Mouse (Mus musculus): ENCODE results near the gene Gabarapl2. TPM values are rescaled to one million over a fixed set of nuclear protein-coding genes. Genes with fewer than 3 reads are reported as not detected.

The Gabarapl2 gene
- 131 TPM for polyA plus RNA-seq (2014; fragmentation: Illumina TruSeq; extraction: RNeasy Lipid Tissue Mini Kit (QIAGEN cat#74804); ENCODE audit: low read depth, low replicate concordance)

GRCm38 (mm10) chr8:111940171-111941100 lies at the start of gene Gabarapl2:
Gabarapl2 (plus strand) TSS chr8:111940703.

GRCm38 (mm10) chr8:111909621-111910450 lies 30.7 kb upstream of the Gabarapl2 start, which contains the start of gene Chst5:
Chst5 (minus strand) TSS chr8:111910447.

GRCm38 (mm10) chr8:111933348-111934076 lies 7.0 kb upstream of the Gabarapl2 start, which contains the start of gene Tmem231:
Tmem231 (minus strand) TSS chr8:111933881.

GRCm38 (mm10) chr8:111992013-111992702 lies 51.7 kb downstream of the Gabarapl2 start, which contains the start of gene Adat1:
Adat1 (minus strand) TSS chr8:111992302.

Other genes starting within 250 kb of the Gabarapl2 start
- not detected for gene Ctrb1, start 249.7 kb upstream of the Gabarapl2 start, polyA plus RNA-seq (2014; fragmentation: Illumina TruSeq; extraction: RNeasy Lipid Tissue Mini Kit (QIAGEN cat#74804); ENCODE audit: low read depth, low replicate concordance)
- 14.6 TPM for gene Bcar1, start 196.9 kb upstream of the Gabarapl2 start, polyA plus RNA-seq (2014; fragmentation: Illumina TruSeq; extraction: RNeasy Lipid Tissue Mini Kit (QIAGEN cat#74804); ENCODE audit: low read depth, low replicate concordance)
- 55.0 TPM for gene Cfdp1, start 86.4 kb upstream of the Gabarapl2 start, polyA plus RNA-seq (2014; fragmentation: Illumina TruSeq; extraction: RNeasy Lipid Tissue Mini Kit (QIAGEN cat#74804); ENCODE audit: low read depth, low replicate concordance)
- gene Tmem170, start 64.0 kb upstream of the Gabarapl2 start, polyA plus RNA-seq (2014; fragmentation: Illumina TruSeq; extraction: RNeasy Lipid Tissue Mini Kit (QIAGEN cat#74804); ENCODE audit: low read depth, low replicate concordance) = 2.2 TPM
- not detected for gene Chst5, start 30.3 kb upstream of the Gabarapl2 start, polyA plus RNA-seq (2014; fragmentation: Illumina TruSeq; extraction: RNeasy Lipid Tissue Mini Kit (QIAGEN cat#74804); ENCODE audit: low read depth, low replicate concordance)
- 2.2 TPM for gene Tmem231, start 6.8 kb upstream of the Gabarapl2 start, polyA plus RNA-seq (2014; fragmentation: Illumina TruSeq; extraction: RNeasy Lipid Tissue Mini Kit (QIAGEN cat#74804); ENCODE audit: low read depth, low replicate concordance)
- gene Adat1, start 51.6 kb downstream of the Gabarapl2 start, polyA plus RNA-seq (2014; fragmentation: Illumina TruSeq; extraction: RNeasy Lipid Tissue Mini Kit (QIAGEN cat#74804); ENCODE audit: low read depth, low replicate concordance) = 3.6 TPM
- 100.0 TPM for gene Kars, start 70.6 kb downstream of the Gabarapl2 start, polyA plus RNA-seq (2014; fragmentation: Illumina TruSeq; extraction: RNeasy Lipid Tissue Mini Kit (QIAGEN cat#74804); ENCODE audit: low read depth, low replicate concordance)
- 12.8 TPM for gene Terf2ip, start 70.7 kb downstream of the Gabarapl2 start, polyA plus RNA-seq (2014; fragmentation: Illumina TruSeq; extraction: RNeasy Lipid Tissue Mini Kit (QIAGEN cat#74804); ENCODE audit: low read depth, low replicate concordance)
- not detected for gene Gm6793, start 74.3 kb downstream of the Gabarapl2 start, polyA plus RNA-seq (2014; fragmentation: Illumina TruSeq; extraction: RNeasy Lipid Tissue Mini Kit (QIAGEN cat#74804); ENCODE audit: low read depth, low replicate concordance)

Measured in heart, adult 10 weeks (tissue).